ENCODE assay signal across 8 mouse cellular contexts in genomic region chr7:126760391-126760802, GRCm38 (mm10). TPM values are rescaled to one million over a fixed set of nuclear protein-coding genes. Genes with fewer than 3 reads are reported as not detected.
DNase-seq lines count a peak whose midpoint lies in the region; ATAC-seq and TF ChIP-seq lines count a peak whose summit lies in the region.

No protein-coding gene starts in this region.

- ATAC-seq in hindbrain, postnatal 0 days: peak; percentile 61
- peak; percentile 10 for ATAC-seq in liver, embryonic 15.5 days (ENCODE audit: insufficient read depth)
- no peak for ATAC-seq in monocyte, adult 5-6 weeks (replicated peaks; ENCODE audit: insufficient number of reproducible peaks, low FRiP score, low TSS enrichment, poor library complexity, severe bottlenecking)

- TF ChIP-seq CTCF in hindbrain, postnatal 0 days (IDR thresholded peaks at IDR 0.05; ENCODE audit: low read depth): no peak

- peak; percentile 65 for DNase-seq in layer of hippocampus, adult 9-11 months
- no peak for DNase-seq in layer of hippocampus, adult 18-20 months (ENCODE audit: low spot score in 2 of 2)
- DNase-seq in cerebellum, adult 9-11 months: peak; percentile 85
- DNase-seq in gastrocnemius, postnatal 10 days: peak; percentile 56
- peak; percentile 77 for DNase-seq in hindbrain, postnatal 0 days (ENCODE audit: low spot score)
- peak; percentile 61 for DNase-seq in ovary, postnatal 10 days (ENCODE audit: low spot score)

- peaks cover 24% of the 10 kb centered on the region for H3K4me1 ChIP-seq in hindbrain, postnatal 0 days (ENCODE audit: insufficient read depth, low read length)
- H3K4me1 ChIP-seq in liver, embryonic 15.5 days (replicated peaks): peaks cover 55% of the 10 kb centered on the region

- peak overlapping the region; percentile 89 for H3K27ac ChIP-seq in hindbrain, postnatal 0 days
- peak overlapping the region; percentile 84 for H3K27ac ChIP-seq in liver, embryonic 15.5 days (replicated peaks)

- no peaks in the 10 kb centered on the region for H3K27me3 ChIP-seq in hindbrain, postnatal 0 days (ENCODE audit: insufficient read depth, low read length)
- H3K27me3 ChIP-seq in liver, embryonic 15.5 days: no peaks in the 10 kb centered on the region

- H3K9ac ChIP-seq in hindbrain, postnatal 0 days (replicated peaks; ENCODE audit: low read length): peak overlapping the region; percentile 80
- H3K9ac ChIP-seq in liver, embryonic 15.5 days: peak overlapping the region; percentile 69

- H3K4me2 ChIP-seq in hindbrain, postnatal 0 days (ENCODE audit: low read depth, low read length): peak overlapping the region; percentile 98
- peak overlapping the region; percentile 89 for H3K4me2 ChIP-seq in liver, embryonic 15.5 days

- H3K9me3 ChIP-seq in hindbrain, postnatal 0 days (ENCODE audit: low read length): no peaks in the 10 kb centered on the region
- no peaks in the 10 kb centered on the region for H3K9me3 ChIP-seq in liver, embryonic 15.5 days (replicated peaks)

- 10% methylated on average over 3 of the region's 3 CpGs for WGBS in hindbrain, postnatal 0 days
- 37% methylated on average over 3 of the region's 3 CpGs for WGBS in liver, embryonic 15.5 days (ENCODE audit: insufficient replicate concordance)

- H3K4me3 ChIP-seq in hindbrain, postnatal 0 days (ENCODE audit: low read length): peak overlapping the region; percentile 73
- H3K4me3 ChIP-seq in liver, embryonic 15.5 days (replicated peaks): peak overlapping the region; percentile 67

- H3K36me3 ChIP-seq in hindbrain, postnatal 0 days (ENCODE audit: insufficient read depth, low read length): peaks cover 16% of the 10 kb centered on the region
- peaks cover 24% of the 10 kb centered on the region for H3K36me3 ChIP-seq in liver, embryonic 15.5 days (replicated peaks)

RNA-seq across cellular contexts. Expression of gene Mapk3, which starts 1.0 kb away (rescaled TPM):
- 100 to 1,000 TPM; 174 to 194 TPM for total RNA-seq in layer of hippocampus, adult 18-20 months (2021)
- total RNA-seq in gastrocnemius, postnatal 10 days (2021): 10 to 100 TPM; 43.7 to 54.7 TPM
- 109 and 132 TPM in 2 replicates for total RNA-seq in hindbrain, postnatal 0 days (2014; rRNA removed)
- 99.9 and 107 TPM in 2 replicates for polyA plus RNA-seq in hindbrain, postnatal 0 days (2015; fragmentation: Nextera tagmentation; extraction: Ambion mirVana)
- polyA plus RNA-seq in liver, embryonic 15.5 days (2015; fragmentation: Nextera tagmentation; extraction: Ambion mirVana): 20.0 and 23.5 TPM in 2 replicates
- 40.9 to 55.3 TPM (median 48.6 TPM) in 3 replicates for total RNA-seq in monocyte, adult 5-6 weeks (2017)

RNA-seq across cellular contexts. Expression of gene Gdpd3, which starts 5.7 kb away (rescaled TPM):
- total RNA-seq in layer of hippocampus, adult 18-20 months (2021): 1 to 10 TPM; 2.2 to 4.6 TPM
- 1 to 10 TPM; 1.0 to 4.0 TPM for total RNA-seq in gastrocnemius, postnatal 10 days (2021)
- 0.43 and 3.4 TPM in 2 replicates for total RNA-seq in hindbrain, postnatal 0 days (2014; rRNA removed)
- polyA plus RNA-seq in hindbrain, postnatal 0 days (2015; fragmentation: Nextera tagmentation; extraction: Ambion mirVana): 0.92 and 0.99 TPM in 2 replicates
- polyA plus RNA-seq in liver, embryonic 15.5 days (2015; fragmentation: Nextera tagmentation; extraction: Ambion mirVana): 0.74 and 0.84 TPM in 2 replicates
- 18.3 to 26.4 TPM (median 23.7 TPM) in 3 replicates for total RNA-seq in monocyte, adult 5-6 weeks (2017)

RNA-seq across cellular contexts. Expression of gene Ypel3, which starts 16.4 kb away (rescaled TPM):
- 100 to 1,000 TPM; 286 to 300 TPM for total RNA-seq in layer of hippocampus, adult 18-20 months (2021)
- 10 to 100 TPM; 56.3 to 62.9 TPM for total RNA-seq in gastrocnemius, postnatal 10 days (2021)
- total RNA-seq in hindbrain, postnatal 0 days (2014; rRNA removed): 163 and 240 TPM in 2 replicates
- 239 and 242 TPM in 2 replicates for polyA plus RNA-seq in hindbrain, postnatal 0 days (2015; fragmentation: Nextera tagmentation; extraction: Ambion mirVana)
- polyA plus RNA-seq in liver, embryonic 15.5 days (2015; fragmentation: Nextera tagmentation; extraction: Ambion mirVana): 103 and 119 TPM in 2 replicates
- total RNA-seq in monocyte, adult 5-6 weeks (2017): 139 to 175 TPM (median 161 TPM) in 3 replicates

RNA-seq across cellular contexts. Expression of gene Tbx6, which starts 20.9 kb away (rescaled TPM):
- total RNA-seq in layer of hippocampus, adult 18-20 months (2021): under 1 TPM; 0.56 to 0.64 TPM
- under 1 TPM; 0.38 to 0.75 TPM for total RNA-seq in gastrocnemius, postnatal 10 days (2021)
- 0.16 and 2.1 TPM in 2 replicates for total RNA-seq in hindbrain, postnatal 0 days (2014; rRNA removed)
- polyA plus RNA-seq in hindbrain, postnatal 0 days (2015; fragmentation: Nextera tagmentation; extraction: Ambion mirVana): 0.26 and 0.29 TPM in 2 replicates
- polyA plus RNA-seq in liver, embryonic 15.5 days (2015; fragmentation: Nextera tagmentation; extraction: Ambion mirVana): 0.50 and 0.79 TPM in 2 replicates
- 2.0 to 3.8 TPM (median 2.2 TPM) in 3 replicates for total RNA-seq in monocyte, adult 5-6 weeks (2017)

RNA-seq across cellular contexts. Expression of gene Ppp4c, which starts 31.9 kb away (rescaled TPM):
- 10 to 100 TPM; 48.9 to 54.5 TPM for total RNA-seq in layer of hippocampus, adult 18-20 months (2021)
- total RNA-seq in gastrocnemius, postnatal 10 days (2021): 10 to 100 TPM; 44.2 to 48.8 TPM
- 126 and 199 TPM in 2 replicates for total RNA-seq in hindbrain, postnatal 0 days (2014; rRNA removed)
- 142 and 143 TPM in 2 replicates for polyA plus RNA-seq in hindbrain, postnatal 0 days (2015; fragmentation: Nextera tagmentation; extraction: Ambion mirVana)
- 107 and 113 TPM in 2 replicates for polyA plus RNA-seq in liver, embryonic 15.5 days (2015; fragmentation: Nextera tagmentation; extraction: Ambion mirVana)
- total RNA-seq in monocyte, adult 5-6 weeks (2017): 235 to 253 TPM (median 240 TPM) in 3 replicates

Comparison
In these comparisons a context has a peak if more than half of its experiments do, and no peak if none do; other contexts are left out.
1. DNase-seq: peak in layer of hippocampus, adult 9-11 months (single experiment), cerebellum, adult 9-11 months (single experiment), gastrocnemius, postnatal 10 days (single experiment), hindbrain, postnatal 0 days (single experiment) and ovary, postnatal 10 days (single experiment); none in layer of hippocampus, adult 18-20 months (0 of 2).